Comparison of ENCODE assay signal across 37 mouse cellular contexts in the genomic region with DNA sequence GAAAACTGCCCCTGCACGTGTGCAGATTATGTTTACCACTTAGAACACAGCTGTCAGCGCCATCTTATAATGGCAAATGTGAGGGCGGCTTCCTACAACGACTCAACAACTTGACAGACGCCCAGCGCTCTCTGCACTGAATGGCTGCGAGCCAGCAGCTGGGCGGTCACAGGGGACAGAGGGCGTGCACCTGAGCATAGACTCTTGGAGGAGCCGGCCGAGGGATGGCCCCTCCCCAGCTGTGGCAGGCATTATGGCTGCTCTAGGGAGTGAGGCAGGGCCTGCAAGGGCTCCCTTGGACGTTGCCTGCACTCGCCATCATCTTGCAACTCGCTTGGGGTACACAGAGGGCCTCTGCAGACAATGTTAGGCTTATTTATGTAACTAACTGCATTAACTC. TPM values are rescaled to one million over a fixed set of nuclear protein-coding genes. Genes with fewer than 3 reads are reported as not detected.
DNase-seq lines count a peak whose midpoint lies in the region; ATAC-seq lines count a peak whose summit lies in the region.
"Had no signal": no experiment of that assay in that cellular context is flagged by ENCODE, and none has a peak within 500 bp of the region (broad histone marks: within the 10 kb centered on the region; RNA-seq: fewer than 3 reads in every experiment).

No protein-coding gene starts in this region.

- H3K36me3 ChIP-seq in midbrain, embryonic 11.5 days (ENCODE audit: control insufficient read depth, insufficient read depth, low read length), result no peaks in the 10 kb centered on the region
- no peaks in the 10 kb centered on the region for H3K36me3 ChIP-seq in midbrain, embryonic 10.5 days
- H3K36me3 ChIP-seq: embryonic facial prominence, embryonic 10.5 days; embryonic facial prominence, embryonic 13.5 days; forebrain, embryonic 12.5 days; forebrain, embryonic 15.5 days; G1E; heart, embryonic 10.5 days; heart, embryonic 13.5 days had no signal

- H3K4me3 ChIP-seq in midbrain, embryonic 11.5 days (ENCODE audit: low read depth, low read length), result no peak overlapping the region
- no peak overlapping the region for H3K4me3 ChIP-seq in midbrain, embryonic 10.5 days
- H3K4me3 ChIP-seq: embryonic facial prominence, embryonic 10.5 days; embryonic facial prominence, embryonic 13.5 days; erythroblast, embryonic 14.5 days; forebrain, embryonic 12.5 days; forebrain, embryonic 15.5 days; heart, embryonic 10.5 days; heart, embryonic 13.5 days had no signal

- H3K4me2 ChIP-seq in midbrain, embryonic 11.5 days, result no peak overlapping the region
- H3K4me2 ChIP-seq: embryonic facial prominence, embryonic 13.5 days; forebrain, embryonic 12.5 days; forebrain, embryonic 15.5 days; heart, embryonic 13.5 days; hindbrain, embryonic 14.5 days had no signal

- ATAC-seq in midbrain, embryonic 11.5 days (ENCODE audit: low FRiP score), result no peak
- ATAC-seq: forebrain, embryonic 15.5 days; hindbrain, postnatal 0 days; inflammation-experienced regulatory T-cells, adult 6 months; intestine, embryonic 16.5 days had no signal

- no peaks in the 10 kb centered on the region for H3K27me3 ChIP-seq in midbrain, embryonic 11.5 days (ENCODE audit: control insufficient read depth, insufficient read depth, low read length)
- no peaks in the 10 kb centered on the region for H3K27me3 ChIP-seq in midbrain, embryonic 10.5 days (ENCODE audit: low read depth, poor library complexity, severe bottlenecking)
- H3K27me3 ChIP-seq: CH12.LX; embryonic facial prominence, embryonic 13.5 days; forebrain, embryonic 12.5 days; forebrain, embryonic 15.5 days; heart, embryonic 13.5 days had no signal

- no peak overlapping the region for H3K9ac ChIP-seq in midbrain, embryonic 11.5 days (ENCODE audit: low read length)
- H3K9ac ChIP-seq: embryonic facial prominence, embryonic 13.5 days; forebrain, embryonic 12.5 days; forebrain, embryonic 15.5 days; heart, embryonic 13.5 days; hindbrain, embryonic 14.5 days had no signal

- no peak overlapping the region for H3K27ac ChIP-seq in midbrain, embryonic 11.5 days (ENCODE audit: low read depth, low read length)
- H3K27ac ChIP-seq in midbrain, embryonic 10.5 days (replicated peaks), result no peak overlapping the region
- H3K27ac ChIP-seq: embryonic facial prominence, embryonic 10.5 days; embryonic facial prominence, embryonic 13.5 days; forebrain, embryonic 12.5 days; forebrain, embryonic 15.5 days; heart, embryonic 10.5 days; heart, embryonic 13.5 days; hindbrain, embryonic 14.5 days; hindbrain, postnatal 0 days had no signal

- 85% methylated on average over 13 of the region's 14 CpGs for WGBS in midbrain, embryonic 11.5 days
- whole genome bisulfite sequencing in midbrain, embryonic 10.5 days, result 86% methylated on average over 14 of the region's 14 CpGs

- H3K4me1 ChIP-seq in midbrain, embryonic 11.5 days (ENCODE audit: control insufficient read depth, insufficient read depth, low read length), result no peaks in the 10 kb centered on the region
- H3K4me1 ChIP-seq in midbrain, embryonic 10.5 days, result no peaks in the 10 kb centered on the region
- H3K4me1 ChIP-seq: embryonic facial prominence, embryonic 10.5 days; embryonic facial prominence, embryonic 13.5 days; forebrain, embryonic 12.5 days; forebrain, embryonic 15.5 days; heart, embryonic 10.5 days; heart, embryonic 13.5 days had no signal

- DNase-seq in heart, adult 11 months, result peak; percentile 55
- no peak for DNase-seq in heart, adult 8-10 months (ENCODE audit: low spot score)
- DNase-seq in ES-CJ7 (ENCODE audit: low read depth, low spot score) (peak; percentile 32), R1 (ENCODE audit: low read depth, low spot score) (peak; percentile 61)
- no peak for DNase-seq in midbrain, embryonic 11.5 days (ENCODE audit: low spot score, missing footprints)
- DNase-seq in midbrain, embryonic 10.5 days (ENCODE audit: low spot score), result no peak
- DNase-seq: adrenal gland, postnatal 10 days; adrenal gland, postnatal 36 days; B cell, adult 2 months; cerebellum, adult 11 months; cerebellum, adult 2 months; cerebellum, adult 9-11 months; cerebellum, postnatal 36 days; embryo, embryonic 11 days; gastrocnemius, postnatal 36 days; heart, adult 18-20 months; heart, postnatal 14 days; heart, postnatal 4 days; kidney, adult 18-20 months had no signal

- peaks cover 2% of the 10 kb centered on the region; the same call in 1 of the 2 replicates for H3K9me3 ChIP-seq in midbrain, embryonic 11.5 days (ENCODE audit: control insufficient read depth, low read length)
- H3K9me3 ChIP-seq in midbrain, embryonic 10.5 days (replicated peaks), result peaks cover 21% of the 10 kb centered on the region
- H3K9me3 ChIP-seq: embryonic facial prominence, embryonic 13.5 days; G1E had no signal

RNA-seq across cellular contexts. Expression of gene Vmn2r94, which starts 40.6 kb away (rescaled TPM):
- not detected for total RNA-seq in heart, adult 8-10 months (2022)
- polyA plus RNA-seq in midbrain, embryonic 11.5 days (2014; fragmentation: Nextera tagmentation; extraction: Ambion mirVana), result not detected in 2 replicates
- polyA plus RNA-seq in midbrain, embryonic 10.5 days (2016; fragmentation: Nextera tagmentation; extraction: Ambion mirVana), result not detected in 2 replicates
- total RNA-seq: adrenal gland, adult 18-20 months; adrenal gland, postnatal 10 days; adrenal gland, postnatal 36 days; CH12.LX; gastrocnemius, adult 8-10 months; gastrocnemius, postnatal 36 days; heart, adult 18-20 months; heart, postnatal 14 days; heart, postnatal 4 days; hindbrain, postnatal 0 days had no signal
- polyA plus RNA-seq: cerebellum, adult 2 months; cortical plate, adult 2 months; embryonic facial prominence, embryonic 10.5 days; embryonic facial prominence, embryonic 13.5 days; forebrain, embryonic 12.5 days; forebrain, embryonic 15.5 days; G1E; heart, embryonic 10.5 days; heart, embryonic 13.5 days; heart, embryonic 16.5 days; hindbrain, embryonic 11.5 days; hindbrain, embryonic 14.5 days; hindbrain, postnatal 0 days; inflammation-experienced regulatory T-cells, adult 6 months; intestine, embryonic 16.5 days had no signal

Comparison
In these comparisons a context has a peak if more than half of its experiments do, and no peak if none do; other contexts are left out.
1. DNase-seq: peak in heart, adult 11 months (single experiment), ES-CJ7 (single experiment) and R1 (single experiment); none in heart, adult 8-10 months (single experiment), midbrain, embryonic 11.5 days (single experiment) and midbrain, embryonic 10.5 days (single experiment).